Comparison of ENCODE assay signal across 18 mouse cellular contexts in the genomic region with DNA sequence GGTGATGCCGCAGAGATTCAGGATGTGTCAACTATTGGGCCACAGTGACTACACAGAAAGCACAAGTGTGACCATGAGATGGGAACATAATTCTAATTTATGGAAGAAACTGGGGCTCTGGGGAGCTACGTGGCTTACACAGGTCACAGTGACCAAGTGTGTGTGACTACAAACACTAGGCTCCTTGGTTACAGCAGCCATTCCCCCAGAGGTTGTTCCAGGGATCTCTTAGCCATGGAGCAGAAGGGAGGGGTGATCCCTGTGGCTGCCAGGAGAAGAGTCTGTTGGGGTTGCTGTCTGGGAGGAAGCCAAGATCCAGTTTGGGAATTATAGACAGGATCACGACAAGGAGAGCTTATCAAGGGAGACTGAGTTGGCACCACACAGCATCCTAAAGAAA. TPM values are rescaled to one million over a fixed set of nuclear protein-coding genes. Genes with fewer than 3 reads are reported as not detected.
DNase-seq lines count a peak whose midpoint lies in the region.
"Had no signal": no experiment of that assay in that cellular context is flagged by ENCODE, and none has a peak within 500 bp of the region (broad histone marks: within the 10 kb centered on the region; RNA-seq: fewer than 3 reads in every experiment).

Gene Olfr1341, plus strand, starts transcription at position 301 of the 400 bp plus-strand sequence.

- 66% methylated on average over 3 of the region's 3 CpGs for WGBS in heart, embryonic 10.5 days

- DNase-seq in heart, embryonic 10.5 days (ENCODE audit: low spot score): peak; percentile 19
- no peak for DNase-seq in heart, adult 9 months (ENCODE audit: low spot score in 2 of 2)
- DNase-seq: adrenal gland, adult 2 months; adrenal gland, adult 8-10 months; adrenal gland, postnatal 10 days; adrenal gland, postnatal 14 days; adrenal gland, postnatal 25 days; adrenal gland, postnatal 36 days; B cell, adult 2 months; cerebellum, adult 11 months; cerebellum, adult 11-12 months; cerebellum, adult 18-20 months; cerebellum, adult 2 months had no signal

- H3K4me3 ChIP-seq in heart, embryonic 10.5 days: no peak within 1 kb of the TSS

- no peaks in the 10 kb centered on the region for H3K9me3 ChIP-seq in heart, embryonic 10.5 days
- H3K9me3 ChIP-seq: G1E had no signal

- H3K27ac ChIP-seq in heart, embryonic 10.5 days: no peak within 1 kb of the TSS

- no peaks in the 10 kb centered on the region for H3K27me3 ChIP-seq in heart, embryonic 10.5 days (ENCODE audit: insufficient read depth, poor library complexity, severe bottlenecking)
- H3K27me3 ChIP-seq: Patski had no signal

- H3K36me3 ChIP-seq in heart, embryonic 10.5 days: no peaks in the 10 kb centered on the region
- H3K36me3 ChIP-seq: G1E had no signal

- H3K4me1 ChIP-seq in heart, embryonic 10.5 days: no peaks in the 10 kb centered on the region

RNA-seq across cellular contexts. Expression of gene Olfr1341, which starts in this region (rescaled TPM):
- 0.03 TPM in 1 of 2 replicates, not detected in the other for polyA plus RNA-seq in heart, embryonic 10.5 days (2016; fragmentation: Nextera tagmentation; extraction: Ambion mirVana)
- polyA plus RNA-seq: activated CD4-positive, CD25-positive, alpha-beta regulatory T cell, adult 4 months; adrenal gland, adult 2 months; brain, embryonic 14.5 days; C2C12; cerebellum, adult 2 months; G1E; Patski had no signal

Comparison
In these comparisons a context has a peak if more than half of its experiments do, and no peak if none do; other contexts are left out.
1. Peak in DNase-seq in heart, embryonic 10.5 days; RNA of the gene not detected or under 1 TPM.